Mouse (Mus musculus) megakaryocyte, embryonic 14.5 days (primary cell): ENCODE data around the gene Gimap4.

Experiments used
- FLI1 ChIP-seq: IDR thresholded peaks from 2 replicates; pipeline ENCODE4 v1.6.1; 2012; ENCODE audit warnings: low read length, inconsistent platforms, mixed read lengths
- GATA1 ChIP-seq: IDR thresholded peaks from 3 replicates; pipeline ENCODE4 v1.6.1; 2012; ENCODE audit warnings: mixed read lengths, low read length, inconsistent platforms, borderline replicate concordance

GRCm38 (mm10) chr6:48700251-48701075 is 16.1 kb downstream of the Gimap4 start:
- TF ChIP-seq GATA1, result no peak
- TF ChIP-seq FLI1, result no peak
